Mouse (Mus musculus) olfactory bulb, adult 2 months (tissue): Measurements from ENCODE around the gene Hgd.

Experiments
- CTCF ChIP-seq: fragments of 200-500 bp; IDR thresholded peaks from 2 replicates; pipeline ENCODE4 v1.5.1; 2012; ENCODE audit warnings: low read depth, mild to moderate bottlenecking, low read length, moderate library complexity; ENCODE audit not compliant: insufficient read depth
- POLR2A ChIP-seq: fragments of 200-500 bp; IDR thresholded peaks from 2 replicates; pipeline ENCODE4 v1.6.1; 2012; ENCODE audit warnings: mild to moderate bottlenecking, low read depth, low read length, moderate library complexity; ENCODE audit not compliant: insufficient read depth

DNA sequence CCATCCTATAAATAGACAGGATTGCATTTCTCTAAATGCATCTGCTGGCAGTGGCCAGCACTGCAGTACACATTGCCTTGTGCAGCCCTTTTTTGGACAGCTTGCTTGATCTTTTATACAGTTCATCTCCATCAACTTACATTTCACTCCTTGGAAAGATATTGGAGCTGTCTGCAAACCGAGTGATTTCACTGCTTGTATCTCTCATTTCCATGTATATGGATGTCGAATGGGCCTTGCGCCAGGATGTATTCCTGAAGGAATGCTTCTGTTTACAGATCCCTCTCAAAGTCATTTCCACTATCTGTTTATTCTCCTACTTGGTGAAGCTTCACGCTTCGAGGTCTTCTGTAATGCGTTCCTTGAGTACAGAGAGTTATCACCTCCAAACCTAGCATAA, 24.3 kb downstream of the Hgd start:
- TF ChIP-seq CTCF = no peak
- no peak for TF ChIP-seq POLR2A
